Mouse (Mus musculus): ENCODE results near the gene Frrs1l.

GRCm38 (mm10) chr4:57001437-57001836 lies 11.2 kb upstream of the Frrs1l start:
- no peak for TF ChIP-seq EP300 (IDR thresholded peaks at IDR 0.05; ENCODE audit: low read length)
- TF ChIP-seq ZC3H11A (IDR thresholded peaks at IDR 0.05; ENCODE audit: low read depth, low read length), result no peak
- TF ChIP-seq TCF12 (IDR thresholded peaks at IDR 0.05; ENCODE audit: low read depth, low read length), result no peak
- TF ChIP-seq POLR2A (IDR thresholded peaks at IDR 0.05; ENCODE audit: low read depth, low read length), result no peak
- TF ChIP-seq MYC (IDR thresholded peaks at IDR 0.05; ENCODE audit: low read depth, low read length), result no peak
